Mouse (Mus musculus) small intestine, adult 2 months (tissue): ENCODE measurements around the gene Cdhr4. TPM values are rescaled to one million over a fixed set of nuclear protein-coding genes. Genes with fewer than 3 reads are reported as not detected.

ENCODE experiments used
- H3K27ac ChIP-seq: fragments of 200-500 bp; 2 replicates; pipeline ENCODE4 v1.5.1; 2012; ENCODE audit warnings: low read depth, low read length, control low read depth, inconsistent platforms; ENCODE audit not compliant: insufficient read depth
- H3K27me3 ChIP-seq: fragments of 200-500 bp; 2 replicates; pipeline ENCODE4 v1.6.1; 2012; ENCODE audit warnings: mild to moderate bottlenecking, moderate library complexity, low read length, inconsistent platforms; ENCODE audit not compliant: control insufficient read depth, insufficient read depth
- H3K36me3 ChIP-seq: fragments of 200-500 bp; 2 replicates; pipeline ENCODE4 v1.6.1; 2012; ENCODE audit warnings: mild to moderate bottlenecking, low read length, control low read depth, inconsistent platforms; ENCODE audit not compliant: control insufficient read depth, insufficient read depth
- H3K4me1 ChIP-seq: fragments of 200-500 bp; 2 replicates; pipeline ENCODE4 v1.6.1; 2012; ENCODE audit warnings: low read length, inconsistent platforms, mixed read lengths; ENCODE audit not compliant: control insufficient read depth, insufficient read depth, insufficient read length
- H3K4me3 ChIP-seq: fragments of 200-500 bp; 2 replicates; pipeline ENCODE4 v1.5.1; 2012; ENCODE audit warnings: low read depth, mild to moderate bottlenecking, control low read depth, inconsistent platforms, low read length, moderate library complexity
- CTCF ChIP-seq: fragments of 200-500 bp; IDR thresholded peaks from 2 replicates; pipeline ENCODE4 v1.5.1; 2012; ENCODE audit warnings: low read depth, mild to moderate bottlenecking, control low read depth, inconsistent platforms, low read length, moderate library complexity, mixed read lengths; ENCODE audit not compliant: insufficient replicate concordance, insufficient read length; ENCODE audit errors: extremely low read depth
- POLR2A ChIP-seq: fragments of 200-500 bp; IDR thresholded peaks from 2 replicates; pipeline ENCODE4 v1.6.1; 2012; ENCODE audit warnings: low read depth, mild to moderate bottlenecking, control low read depth, inconsistent platforms, low read length, moderate library complexity
- WGBS: fragments of 180-500 bp; shearing (Covaris S2); methylation state at CpG from one replicate; pipeline ENCODE4 v1.1.7; 2018; 5-methylcytosine and 5-hydroxymethylcytosine counted together
- polyA plus RNA-seq: library from polyadenylated mRNA; depleted of rRNA; stranded (reverse); fragments of >200 nt; gene quantifications from 2 replicates; pipeline ENCODE4 v1.2.3, GENCODE M21; 2012

The Cdhr4 gene
- polyA plus RNA-seq, 1 experiment, result 2.3 TPM

- no peaks in the 10 kb centered on the region for H3K36me3 ChIP-seq
- 91% methylated on average over 9 of the region's 9 CpGs for WGBS
- H3K27me3 ChIP-seq, result no peaks in the 10 kb centered on the region
- no peak overlapping the region for H3K4me3 ChIP-seq
- TF ChIP-seq POLR2A (no peak), CTCF (no peak)
- H3K27ac ChIP-seq, result no peak overlapping the region
- no peaks in the 10 kb centered on the region for H3K4me1 ChIP-seq
Observed at GRCm38 (mm10) chr9:107964681-107965080, 27.6 kb upstream of the Cdhr4 start.

- TF ChIP-seq CTCF (no peak), POLR2A (no peak)
Observed at GRCm38 (mm10) chr9:107966676-107967075, 25.6 kb upstream of the Cdhr4 start.

GRCm38 (mm10) chr9:107967437-107967836 is 24.9 kb upstream of the Cdhr4 start:
- 82% methylated on average over 6 of the region's 6 CpGs for WGBS

More at GRCm38 (mm10) chr9:107966676-107967075, 25.6 kb upstream of the Cdhr4 start:
- WGBS, result 86% methylated on average over 10 of the region's 10 CpGs
- Histone ChIP-seq H3K36me3 (no peaks in the 10 kb centered on the region), H3K4me1 (peaks cover 4% of the 10 kb centered on the region; the same call in 1 of the 2 replicates), H3K4me3 (no peak overlapping the region), H3K27me3 (no peaks in the 10 kb centered on the region), H3K27ac (no peak overlapping the region)

DNA sequence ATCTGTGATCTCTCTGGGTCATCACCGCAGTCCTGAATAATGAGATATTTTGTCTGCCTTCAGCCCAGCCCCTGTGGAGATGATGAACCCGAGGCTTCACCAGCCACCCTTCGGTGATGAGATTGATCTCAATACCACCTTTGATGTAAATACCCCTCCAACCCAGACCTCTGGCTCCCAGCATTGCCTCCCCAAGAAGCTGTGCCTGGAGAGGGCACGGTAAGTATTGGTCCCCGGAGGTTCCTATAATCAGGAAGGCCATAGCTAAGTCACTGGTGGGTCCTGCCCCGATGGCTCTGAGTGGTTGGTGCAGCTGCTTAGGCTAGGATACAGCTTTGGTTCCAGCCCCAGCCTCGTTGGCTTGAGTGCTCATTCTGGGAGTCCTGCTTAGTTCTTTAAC is 23.8 kb upstream of the Cdhr4 start:
- H3K4me1 ChIP-seq, result peaks cover 4% of the 10 kb centered on the region; the same call in 1 of the 2 replicates
- no peak for TF ChIP-seq CTCF
- no peak for TF ChIP-seq POLR2A
- H3K36me3 ChIP-seq, result no peaks in the 10 kb centered on the region
- no peak overlapping the region for H3K27ac ChIP-seq
- 94% methylated on average over 7 of the region's 7 CpGs for WGBS
- no peak overlapping the region for H3K4me3 ChIP-seq
- no peaks in the 10 kb centered on the region for H3K27me3 ChIP-seq

More at GRCm38 (mm10) chr9:107967437-107967836, 24.9 kb upstream of the Cdhr4 start:
- Histone ChIP-seq H3K27ac (no peak overlapping the region), H3K36me3 (no peaks in the 10 kb centered on the region), H3K27me3 (no peaks in the 10 kb centered on the region), H3K4me3 (no peak overlapping the region), H3K4me1 (peaks cover 4% of the 10 kb centered on the region; the same call in 1 of the 2 replicates)
- no peak for TF ChIP-seq CTCF
- TF ChIP-seq POLR2A, result no peak

GRCm38 (mm10) chr9:107970311-107970710 is 22.0 kb upstream of the Cdhr4 start:
- TF ChIP-seq CTCF (no peak), POLR2A (no peak)
- Histone ChIP-seq H3K27me3 (no peaks in the 10 kb centered on the region), H3K4me1 (peaks cover 10% of the 10 kb centered on the region; the same call in 1 of the 2 replicates), H3K36me3 (no peaks in the 10 kb centered on the region), H3K4me3 (no peak overlapping the region), H3K27ac (no peak overlapping the region)
- 90% methylated on average over 5 of the region's 5 CpGs for WGBS

DNA sequence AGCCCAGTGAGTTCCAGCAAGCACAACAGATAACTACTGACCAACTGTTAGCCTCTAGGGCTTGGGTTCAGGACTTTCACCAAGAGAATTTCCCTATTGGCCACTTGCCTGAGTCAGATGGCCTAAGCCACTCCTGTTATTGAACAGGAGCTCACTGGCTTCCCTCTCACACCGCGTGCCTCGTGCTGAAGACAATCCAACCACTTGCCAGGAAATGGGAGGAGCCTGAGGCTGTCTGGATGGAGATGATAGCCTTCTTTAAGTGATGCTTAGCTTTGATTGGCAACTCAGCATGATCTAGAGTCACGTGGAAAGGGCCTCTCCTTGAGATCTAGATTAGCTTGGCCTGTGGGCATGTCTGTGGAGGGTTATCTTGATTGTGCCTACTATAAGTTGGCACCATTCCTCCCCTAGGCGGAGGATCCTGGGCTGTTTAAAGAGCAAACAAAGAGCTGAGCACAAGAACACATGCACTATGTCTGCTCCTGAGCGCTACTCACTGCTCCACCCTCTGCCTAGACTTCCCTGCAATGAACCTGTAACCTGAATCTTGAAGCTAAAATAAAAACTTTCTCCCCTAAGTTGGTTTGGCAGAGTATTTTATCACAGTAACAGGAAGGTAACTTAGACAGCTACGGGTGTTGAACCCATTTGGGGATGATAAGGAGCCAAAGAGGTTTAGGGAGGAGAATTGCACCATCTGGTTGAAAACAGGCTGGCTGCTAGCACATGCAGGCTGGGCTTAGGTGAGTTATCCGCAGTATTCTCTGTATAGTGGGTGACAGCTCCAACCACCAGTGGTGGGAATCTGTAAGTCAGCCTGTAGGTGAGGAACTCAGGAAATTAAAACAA is 20.4 kb upstream of the Cdhr4 start:
- H3K27ac ChIP-seq, result peak overlapping the region; percentile 46
- 28% methylated on average over 8 of the region's 8 CpGs for WGBS
- TF ChIP-seq POLR2A (no peak), CTCF (no peak)
- H3K4me1 ChIP-seq, result peaks cover 16% of the 10 kb centered on the region; the same call in 1 of the 2 replicates
- H3K4me3 ChIP-seq, result no peak overlapping the region
- H3K36me3 ChIP-seq, result 0 out of 2 replicates have a peak, but pooled peaks cover 3% of the 10 kb centered on the region
- H3K27me3 ChIP-seq, result no peaks in the 10 kb centered on the region

DNA sequence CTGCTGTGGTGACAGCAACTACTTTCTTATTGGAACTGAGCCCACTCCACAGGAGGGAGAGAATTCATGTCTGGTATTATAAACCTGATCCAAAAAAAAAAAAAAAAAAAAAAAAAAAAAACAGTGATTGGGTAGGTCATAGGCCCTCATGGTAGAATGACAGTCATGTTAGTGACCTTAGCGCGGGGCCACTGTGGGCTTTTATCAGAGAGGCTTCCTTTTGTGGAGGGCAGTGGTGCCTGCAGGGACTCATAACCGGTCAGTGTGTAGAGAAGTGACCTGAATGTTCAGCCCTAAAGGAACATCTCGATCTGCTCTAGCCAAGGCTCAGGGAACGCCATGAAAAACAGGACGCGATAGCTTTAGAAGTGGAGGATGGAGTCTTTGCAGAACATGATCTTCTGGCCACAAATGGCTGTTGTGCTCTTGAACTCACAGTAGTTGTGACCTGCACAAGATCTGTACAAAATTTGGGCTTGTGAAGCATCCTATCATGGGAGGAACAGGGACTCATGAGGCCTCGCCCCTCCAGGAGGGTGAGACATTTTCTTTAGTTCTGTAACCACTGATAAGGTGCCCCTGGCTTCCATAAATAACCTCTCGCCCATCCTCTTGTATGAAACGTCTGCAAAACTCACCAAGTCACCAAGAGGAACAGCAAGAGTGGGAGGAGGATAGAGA is 17.7 kb upstream of the Cdhr4 start:
- H3K27me3 ChIP-seq, result no peaks in the 10 kb centered on the region
- 72% methylated on average over 10 of the region's 10 CpGs for WGBS
- TF ChIP-seq CTCF, result no peak
- no peak for TF ChIP-seq POLR2A
- H3K4me3 ChIP-seq, result no peak overlapping the region
- peaks cover 20% of the 10 kb centered on the region; the same call in 1 of the 2 replicates for H3K4me1 ChIP-seq
- peak overlapping the region; percentile 98 for H3K27ac ChIP-seq
- H3K36me3 ChIP-seq, result peaks cover 27% of the 10 kb centered on the region
